In the genomic region with DNA sequence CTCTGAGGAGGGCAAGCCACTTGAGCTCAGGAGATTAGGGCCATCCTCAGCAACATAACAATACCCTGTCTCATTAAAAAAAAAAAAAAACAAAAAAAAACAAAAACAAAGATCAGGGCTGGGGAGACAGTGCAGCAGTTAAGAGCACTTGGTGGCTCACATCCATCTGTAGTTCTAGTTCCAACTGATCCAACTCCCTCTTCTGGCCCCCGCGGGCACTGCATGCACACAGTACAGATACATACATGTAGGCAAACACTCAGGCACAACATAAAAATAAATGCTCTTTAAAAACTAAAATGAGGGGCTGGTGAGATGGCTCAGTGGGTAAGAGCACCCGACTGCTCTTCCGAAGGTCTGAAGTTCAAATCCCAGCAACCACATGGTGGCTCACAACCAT, we compare ENCODE assay signal across 14 mouse cellular contexts. TPM values are rescaled to one million over a fixed set of nuclear protein-coding genes. Genes with fewer than 3 reads are reported as not detected.
DNase-seq lines count a peak whose midpoint lies in the region; ATAC-seq and TF ChIP-seq lines count a peak whose summit lies in the region.
"Had no signal": no experiment of that assay in that cellular context is flagged by ENCODE, and none has a peak within 500 bp of the region (broad histone marks: within the 10 kb centered on the region; RNA-seq: fewer than 3 reads in every experiment).

No protein-coding gene starts in this region.

- H3K4me1 ChIP-seq in MEL (ENCODE audit: control insufficient read depth in 1 of 2, insufficient read depth in 2 of 2, low read length in 2 of 2), result peaks cover 0 to under 1% of the 10 kb centered on the region in 2 experiments; a peak in 1 of 4 replicates
- H3K4me1 ChIP-seq in liver, postnatal 0 days (ENCODE audit: insufficient read depth), result no peaks in the 10 kb centered on the region

- no peak overlapping the region for H3K27ac ChIP-seq in layer of hippocampus, adult 2 months
- no peak overlapping the region for H3K27ac ChIP-seq in MEL (ENCODE audit: control insufficient read depth, low read depth, low read length)
- no peak overlapping the region for H3K27ac ChIP-seq in liver, postnatal 0 days (ENCODE audit: low read depth)
- H3K27ac ChIP-seq: neural tube, embryonic 13.5 days had no signal

- H3K4me3 ChIP-seq in layer of hippocampus, adult 2 months, result no peak overlapping the region
- H3K4me3 ChIP-seq in MEL (ENCODE audit: control insufficient read depth in 1 of 2, insufficient read depth in 1 of 2, low read depth in 2 of 2, low read length in 2 of 2), result no peak overlapping the region
- no peak overlapping the region for H3K4me3 ChIP-seq in liver, postnatal 0 days (ENCODE audit: low read depth, low read length)
- H3K4me3 ChIP-seq: neural tube, embryonic 13.5 days had no signal

- no peaks in the 10 kb centered on the region for H3K79me2 ChIP-seq in MEL (ENCODE audit: control insufficient read depth, insufficient read depth, low read length, poor library complexity)

- H3K27me3 ChIP-seq in MEL (ENCODE audit: control insufficient read depth in 1 of 2, insufficient read depth in 2 of 2, low read length in 2 of 2), result no peaks in the 10 kb centered on the region
- no peaks in the 10 kb centered on the region for H3K27me3 ChIP-seq in liver, postnatal 0 days (ENCODE audit: insufficient read depth, low read length)
- H3K27me3 ChIP-seq: neural tube, embryonic 13.5 days had no signal

- no peak for TF ChIP-seq POLR2A in MEL (IDR thresholded peaks at IDR 0.05; ENCODE audit: control insufficient read depth in 1 of 2, insufficient read depth in 1 of 2, low read depth in 1 of 2, low read length in 2 of 2, poor library complexity in 1 of 2)

- no peaks in the 10 kb centered on the region for H3K9me3 ChIP-seq in MEL (replicated peaks; ENCODE audit: insufficient read depth, low read length)
- no peaks in the 10 kb centered on the region for H3K9me3 ChIP-seq in liver, postnatal 0 days (ENCODE audit: low read length)

- H3K9ac ChIP-seq in MEL (ENCODE audit: control insufficient read depth, low read depth, low read length, poor library complexity, severe bottlenecking), result no peak overlapping the region
- no peak overlapping the region for H3K9ac ChIP-seq in liver, postnatal 0 days (replicated peaks)
- H3K9ac ChIP-seq: neural tube, embryonic 13.5 days had no signal

- 87% methylated on average over 4 of the region's 4 CpGs for WGBS in liver, postnatal 0 days (ENCODE audit: insufficient replicate concordance)

- no peak for TF ChIP-seq EP300 in MEL (IDR thresholded peaks at IDR 0.05; ENCODE audit: low read depth in 1 of 2, low read length in 2 of 2)
- TF ChIP-seq EP300 in liver, postnatal 0 days (IDR thresholded peaks at IDR 0.05; ENCODE audit: low read depth), result no peak

- DNase-seq in layer of hippocampus, adult 2 months (ENCODE audit: low spot score in 2 of 2), result no peak
- DNase-seq in layer of hippocampus, postnatal 36 days, result no peak
- peak; percentile 25 for DNase-seq in right cerebral cortex, postnatal 4 days
- DNase-seq in right cerebral cortex, postnatal 36 days (ENCODE audit: low spot score in 2 of 2), result no peak
- DNase-seq in MEL (ENCODE audit: low read depth, low spot score), result peak; percentile 33
- peak; percentile 30 for DNase-seq in liver, postnatal 0 days
- no peak for DNase-seq in cerebellum, postnatal 25 days
- DNase-seq in cerebellum, postnatal 4 days (ENCODE audit: low spot score in 2 of 2), result no peak
- DNase-seq: cerebellum, adult 9-10 months; gastrocnemius, postnatal 10 days; kidney, postnatal 14 days; layer of hippocampus, adult 9-11 months had no signal

- no peak; the same call in 1 of the 2 replicates for TF ChIP-seq RAD21 in MEL (IDR thresholded peaks at IDR 0.05; ENCODE audit: low read depth, low read length)

- ATAC-seq in liver, postnatal 0 days, result no peak
- ATAC-seq: intestine, embryonic 16.5 days had no signal

- no peaks in the 10 kb centered on the region for H3K36me3 ChIP-seq in MEL (ENCODE audit: control insufficient read depth in 1 of 2, insufficient read depth in 2 of 2, low read length in 2 of 2)
- no peaks in the 10 kb centered on the region for H3K36me3 ChIP-seq in liver, postnatal 0 days (replicated peaks; ENCODE audit: insufficient read depth, low read length)
- H3K36me3 ChIP-seq: neural tube, embryonic 13.5 days had no signal

- TF ChIP-seq CTCF in layer of hippocampus, adult 2 months (conservative IDR thresholded peaks at IDR 0.05), result peak; percentile 40
- TF ChIP-seq CTCF in MEL (IDR thresholded peaks at IDR 0.05 in 2 of 3, conservative IDR thresholded peaks at IDR 0.05 in 1 of 3; ENCODE audit: control insufficient read depth in 1 of 3, insufficient read depth in 1 of 3, low read depth in 2 of 3, low read length in 3 of 3, poor library complexity in 1 of 3, severe bottlenecking in 1 of 3), result peak in 2 of 3 experiments; percentile 26 to 33; a peak in 3 of 6 replicates
- peak; percentile 42 for TF ChIP-seq CTCF in liver, postnatal 0 days (IDR thresholded peaks at IDR 0.05; ENCODE audit: low read depth)

- H3K4me2 ChIP-seq in liver, postnatal 0 days (ENCODE audit: low read depth, low read length), result no peak overlapping the region
- H3K4me2 ChIP-seq: neural tube, embryonic 13.5 days had no signal

TF ChIP-seq in MEL, 35 proteins besides CTCF, POLR2A, EP300 and RAD21:
- TF ChIP-seq USF1 (IDR thresholded peaks at IDR 0.05; ENCODE audit: low read depth, low read length) (no peak), SMC3 (IDR thresholded peaks at IDR 0.05; ENCODE audit: low read depth, low read length) (peak; percentile 35)

RNA-seq across cellular contexts. Expression of gene Tlk1, which starts 34.2 kb away (rescaled TPM):
- 10 to 100 TPM; 74.0 to 83.3 TPM for total RNA-seq in layer of hippocampus, adult 2 months (2021)
- 10 to 100 TPM; 63.9 to 74.6 TPM for total RNA-seq in layer of hippocampus, postnatal 36 days (2021)
- 20.5 and 23.6 TPM in 2 replicates for total RNA-seq in MEL (2012; rRNA removed)
- 10 to 100 TPM; 56.6 to 57.0 TPM for polyA plus RNA-seq in MEL (2012; ENCODE audit: insufficient read depth in 1 of 2, insufficient read length in 2 of 2, low read depth in 1 of 2, low replicate concordance in 2 of 2, missing spikeins in 1 of 2)
- polyA plus RNA-seq in liver, postnatal 0 days (2015; fragmentation: Nextera tagmentation; extraction: Ambion mirVana), result 23.2 and 25.3 TPM in 2 replicates

Comparison
In these comparisons a context has a peak if more than half of its experiments do, and no peak if none do; other contexts are left out.
1. DNase-seq: peak in right cerebral cortex, postnatal 4 days (single experiment), MEL (single experiment) and liver, postnatal 0 days (single experiment); none in layer of hippocampus, adult 2 months (0 of 2), layer of hippocampus, postnatal 36 days (0 of 2), right cerebral cortex, postnatal 36 days (0 of 2), cerebellum, postnatal 25 days (0 of 2) and cerebellum, postnatal 4 days (0 of 2).
2. Peak in every context shown above with its lines, with median percentiles within 50 percentile points of each other: CTCF ChIP-seq.